Mouse (Mus musculus) layer of hippocampus, adult 11-12 months (tissue): ENCODE measurements at regions not wholly inside any gene's neighbourhood (a gene's known extent, or its start where the extent isn't known, plus 50 kb on each side); places are given as distances from the start of the nearest gene placed in this dataset.

Experiments
- DNase-seq: peaks from one replicate; pipeline ENCODE4 v3.0.0; 2022; ENCODE audit warnings: low spot score

DNA sequence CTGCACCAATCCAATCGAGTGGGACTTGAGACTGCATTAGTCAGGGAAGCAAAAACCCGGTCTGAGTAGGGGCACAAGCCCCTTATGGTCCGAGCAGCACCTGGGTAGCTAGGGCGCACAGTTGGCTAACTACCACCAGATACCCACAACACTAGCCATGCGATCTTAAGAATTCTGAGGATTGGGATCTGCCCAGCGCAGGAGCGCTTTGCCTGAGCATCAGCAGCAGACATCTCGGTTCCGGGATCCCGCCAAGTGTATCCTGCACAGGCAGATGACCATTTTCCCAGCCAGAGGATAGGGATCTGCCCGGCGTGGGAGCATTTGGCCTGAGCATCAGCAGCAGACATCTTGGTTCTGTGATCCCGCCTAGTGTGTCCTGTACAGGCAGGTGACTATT is 61.7 kb downstream of the Gm7951 start:
- peak; percentile 1 for DNase-seq
